Mouse (Mus musculus): ENCODE results near the gene Cuedc2. TPM values are rescaled to one million over a fixed set of nuclear protein-coding genes. Genes with fewer than 3 reads are reported as not detected.

The Cuedc2 gene
- polyA plus RNA-seq, 1 experiment from 2014 or later, result 207 TPM

DNA sequence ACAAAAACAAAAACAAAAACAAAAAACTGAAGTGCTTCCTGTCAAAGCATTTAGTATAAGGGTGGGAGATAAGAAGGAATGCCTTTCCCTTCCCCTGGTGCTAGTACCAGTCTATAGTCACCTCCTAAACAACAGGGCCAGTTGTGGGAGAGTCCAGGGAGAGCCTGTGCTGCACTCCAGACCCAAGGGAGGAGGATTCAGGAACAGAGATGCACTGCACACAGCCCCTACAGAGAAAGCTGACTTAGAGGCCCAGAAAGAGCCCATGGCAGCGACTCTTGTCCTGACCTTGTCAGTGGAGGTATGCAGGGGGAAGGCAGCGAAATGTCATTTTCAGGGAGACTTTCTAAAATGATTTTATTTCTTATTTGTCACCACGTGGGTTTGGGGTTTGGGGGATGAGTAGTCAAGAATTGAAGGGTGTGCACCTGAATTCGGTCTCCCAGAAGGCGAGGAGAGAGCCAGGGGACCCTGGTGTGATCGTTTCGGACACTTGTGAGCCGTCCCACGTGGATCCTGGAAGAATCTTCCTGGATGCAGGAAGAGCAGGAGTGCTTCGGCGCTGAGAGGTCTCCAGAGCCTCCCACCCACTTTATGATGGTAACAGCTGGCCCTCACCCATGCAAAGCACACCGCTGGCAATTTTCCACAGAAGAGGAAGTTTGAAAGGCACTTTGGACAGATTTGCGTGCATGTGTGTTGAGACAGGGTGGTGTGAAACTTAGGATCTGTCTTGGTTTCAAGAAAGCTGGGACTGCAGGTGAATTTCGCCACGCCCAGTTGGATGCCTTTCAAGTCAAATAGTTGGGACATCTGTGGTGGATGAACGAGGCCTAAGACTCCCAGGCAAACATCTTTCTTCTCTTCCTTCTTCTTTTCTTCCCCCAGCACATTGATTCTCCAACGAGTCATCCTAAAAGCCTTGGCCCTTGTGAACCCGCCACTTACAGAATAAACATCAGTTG lies 35.0 kb downstream of the Cuedc2 start:
- no peak for ATAC-seq (ENCODE audit: insufficient number of reproducible peaks, insufficient read depth, low FRiP score, low TSS enrichment)
- H3K4me1 ChIP-seq, result peaks cover 18% of the 10 kb centered on the region
- peak overlapping the region; percentile 98 for H3K4me2 ChIP-seq (replicated peaks)
- peak overlapping the region; percentile 68; the same call in 1 of the 2 replicates for H3K9ac ChIP-seq
- peaks cover 21% of the 10 kb centered on the region for H3K27me3 ChIP-seq
- no peaks in the 10 kb centered on the region for H3K36me3 ChIP-seq
- 55% methylated on average over 18 of the region's 18 CpGs for WGBS
- H3K4me3 ChIP-seq, result peak overlapping the region; percentile 66
- no peaks in the 10 kb centered on the region for H3K9me3 ChIP-seq
- peak overlapping the region; percentile 80; the same call in 1 of the 2 replicates for H3K27ac ChIP-seq

DNA sequence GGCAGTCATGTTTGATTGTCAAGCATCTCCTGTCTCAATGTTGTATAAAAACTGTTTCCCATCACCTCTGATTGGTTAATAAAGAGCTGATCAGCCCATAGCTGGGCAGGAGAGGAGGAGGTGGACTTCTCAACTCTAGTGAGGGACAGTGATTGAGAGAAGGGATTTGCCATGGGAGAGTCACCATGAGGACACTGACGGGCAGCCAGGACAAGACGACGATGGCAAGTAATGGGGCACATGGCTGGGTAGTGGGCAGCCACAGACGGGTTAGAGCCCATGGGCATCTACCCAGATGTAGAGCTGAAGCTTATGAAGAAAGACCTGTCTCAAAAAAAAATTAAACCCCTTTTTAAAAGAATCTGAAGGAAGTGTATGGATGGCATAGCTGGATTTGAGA lies 36.0 kb downstream of the Cuedc2 start:
- H3K9me3 ChIP-seq, result no peaks in the 10 kb centered on the region
- no peak for ATAC-seq (ENCODE audit: insufficient number of reproducible peaks, insufficient read depth, low FRiP score, low TSS enrichment)
- H3K27ac ChIP-seq, result no peak overlapping the region
- no peaks in the 10 kb centered on the region for H3K36me3 ChIP-seq
- H3K4me3 ChIP-seq, result no peak overlapping the region
- 83% methylated on average over 4 of the region's 4 CpGs for WGBS
- H3K4me2 ChIP-seq (replicated peaks), result no peak overlapping the region
- H3K4me1 ChIP-seq, result peaks cover 18% of the 10 kb centered on the region
- H3K27me3 ChIP-seq, result peaks cover 11% of the 10 kb centered on the region
- H3K9ac ChIP-seq, result no peak overlapping the region

DNA sequence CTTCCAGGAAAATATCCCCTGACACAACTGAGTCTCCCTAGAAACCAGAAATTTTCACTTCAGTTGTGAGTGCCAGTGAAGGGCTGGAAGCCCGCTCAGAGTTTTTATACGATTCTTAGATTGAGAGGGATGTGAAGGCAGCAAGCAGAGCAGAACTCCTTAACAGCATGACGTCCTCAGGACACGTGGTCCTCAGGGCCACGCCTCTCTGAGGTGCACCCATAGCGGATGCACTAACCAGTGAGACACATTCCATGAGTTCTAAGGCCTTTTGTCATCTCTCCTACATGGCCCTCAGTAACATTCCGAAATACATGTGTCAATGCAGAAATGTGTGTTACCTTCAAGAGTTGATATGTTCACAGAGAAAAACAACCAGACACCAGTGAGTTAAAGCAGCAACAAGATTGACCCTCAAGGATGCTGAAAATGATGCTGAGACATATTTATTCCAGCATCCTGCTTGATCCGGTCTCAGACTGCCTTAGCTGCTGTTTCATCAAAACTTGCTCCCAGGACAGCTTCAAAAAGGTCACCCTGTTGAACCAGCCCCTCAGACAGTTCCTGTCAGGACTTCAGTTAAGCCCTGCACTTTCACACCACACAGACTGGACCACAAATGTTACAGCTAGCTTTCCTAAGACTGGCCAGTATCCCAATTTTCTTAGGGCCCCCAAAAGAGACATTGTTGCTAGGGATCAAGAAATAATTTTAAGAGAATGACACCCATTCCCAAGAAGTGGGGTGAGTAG lies 38.0 kb downstream of the Cuedc2 start:
- no peak for ATAC-seq (ENCODE audit: insufficient number of reproducible peaks, insufficient read depth, low FRiP score, low TSS enrichment)
- WGBS, result 31% methylated on average over 8 of the region's 8 CpGs
- no peaks in the 10 kb centered on the region for H3K36me3 ChIP-seq

DNA sequence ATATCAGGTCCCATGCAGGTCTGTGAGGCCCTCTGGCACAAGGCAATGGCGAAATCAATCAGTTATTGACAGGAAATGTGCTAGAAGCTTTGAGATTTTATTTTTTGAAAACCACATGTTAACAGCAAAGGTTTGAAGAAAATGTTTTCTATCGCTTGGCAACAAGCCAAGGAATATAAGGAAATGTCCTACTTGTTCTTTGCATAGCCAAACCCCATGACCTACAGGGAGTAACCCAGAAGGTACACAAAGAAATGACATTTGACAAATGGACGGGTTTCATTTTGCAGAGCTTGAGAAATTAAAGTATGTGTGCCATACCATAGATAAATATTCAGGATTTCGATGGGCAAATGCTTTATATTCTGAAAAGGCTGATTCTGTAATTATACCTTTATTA lies 41.6 kb downstream of the Cuedc2 start:
- no peaks in the 10 kb centered on the region for H3K4me1 ChIP-seq
- no peak overlapping the region for H3K4me3 ChIP-seq
- no peak overlapping the region for H3K4me2 ChIP-seq (replicated peaks)
- no peaks in the 10 kb centered on the region for H3K27me3 ChIP-seq
- no peak for ATAC-seq (ENCODE audit: insufficient number of reproducible peaks, insufficient read depth, low FRiP score, low TSS enrichment)
- H3K9ac ChIP-seq, result no peak overlapping the region
- no peak overlapping the region for H3K27ac ChIP-seq
- H3K9me3 ChIP-seq, result no peaks in the 10 kb centered on the region
- WGBS, result 65% methylated on average over 4 of the region's 4 CpGs
- no peaks in the 10 kb centered on the region for H3K36me3 ChIP-seq

More for the DNA sequence above, 38.0 kb downstream of the Cuedc2 start:
- no peak overlapping the region for H3K4me3 ChIP-seq
- peaks cover 10% of the 10 kb centered on the region for H3K4me1 ChIP-seq
- H3K9me3 ChIP-seq, result no peaks in the 10 kb centered on the region
- H3K4me2 ChIP-seq (replicated peaks), result no peak overlapping the region
- H3K9ac ChIP-seq, result no peak overlapping the region
- H3K27me3 ChIP-seq, result no peaks in the 10 kb centered on the region
- no peak overlapping the region for H3K27ac ChIP-seq

DNA sequence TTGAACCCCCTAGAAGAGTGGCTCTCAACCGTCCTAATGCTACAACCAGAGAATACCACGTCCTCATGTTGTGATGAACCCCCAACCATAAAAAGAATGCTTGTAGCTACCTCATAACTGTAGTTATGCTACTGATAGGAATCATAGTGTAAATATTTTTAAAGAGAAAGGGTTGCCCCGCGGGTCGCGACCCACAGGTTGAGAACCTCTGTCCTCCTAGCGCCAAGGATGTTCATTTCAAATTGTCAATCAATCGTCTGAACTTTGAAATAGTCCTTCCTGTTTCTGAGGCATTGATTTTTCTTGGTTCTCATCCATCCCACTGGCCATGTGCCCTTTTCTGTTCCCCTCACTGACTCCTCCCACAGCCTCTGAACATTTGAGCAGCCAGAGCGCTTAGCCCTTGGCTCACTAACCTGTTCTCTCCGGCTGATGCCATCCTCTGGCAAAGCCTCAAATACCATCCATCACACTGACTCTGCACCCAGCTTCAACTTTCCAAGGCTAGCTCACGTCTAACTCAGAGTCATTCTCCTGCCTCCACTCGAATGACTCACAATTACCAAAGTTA lies 47.9 kb downstream of the Cuedc2 start:
- Histone ChIP-seq H3K9me3 (no peaks in the 10 kb centered on the region), H3K36me3 (peaks cover 17% of the 10 kb centered on the region), H3K4me3 (no peak overlapping the region), H3K4me1 (no peaks in the 10 kb centered on the region), H3K27ac (no peak overlapping the region), H3K9ac (no peak overlapping the region), H3K27me3 (no peaks in the 10 kb centered on the region), H3K4me2 (replicated peaks) (no peak overlapping the region)
- 68% methylated on average over 12 of the region's 12 CpGs for WGBS
- ATAC-seq (ENCODE audit: insufficient number of reproducible peaks, insufficient read depth, low FRiP score, low TSS enrichment), result no peak

DNA sequence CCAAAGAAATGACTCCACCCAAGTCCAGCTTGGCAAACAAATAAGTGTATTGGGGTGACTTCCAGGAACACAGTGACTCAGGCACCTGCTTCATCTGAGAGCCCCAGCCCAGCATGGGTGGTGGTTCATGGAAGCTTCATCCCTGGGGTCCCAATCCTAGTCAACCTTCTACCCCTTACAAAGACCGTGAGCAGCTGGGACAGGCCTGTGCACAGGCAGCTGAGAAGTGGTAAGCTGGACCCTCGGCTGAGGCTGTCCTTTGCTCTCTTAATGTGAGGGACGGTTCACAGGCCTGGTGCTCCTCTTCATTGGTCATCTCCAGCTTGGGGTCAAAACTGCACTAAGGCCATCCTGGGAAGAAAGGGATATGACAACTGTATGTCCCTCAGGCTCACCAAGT lies 50.9 kb downstream of the Cuedc2 start:
- 93% methylated on average over 3 of the region's 3 CpGs for WGBS
- no peak overlapping the region for H3K4me2 ChIP-seq (replicated peaks)
- H3K27ac ChIP-seq, result no peak overlapping the region
- H3K9me3 ChIP-seq, result no peaks in the 10 kb centered on the region
- no peaks in the 10 kb centered on the region for H3K4me1 ChIP-seq
- peaks cover 45% of the 10 kb centered on the region for H3K36me3 ChIP-seq
- no peak overlapping the region for H3K4me3 ChIP-seq
- ATAC-seq (ENCODE audit: insufficient number of reproducible peaks, insufficient read depth, low FRiP score, low TSS enrichment), result no peak
- no peaks in the 10 kb centered on the region for H3K27me3 ChIP-seq
- no peak overlapping the region for H3K9ac ChIP-seq

DNA sequence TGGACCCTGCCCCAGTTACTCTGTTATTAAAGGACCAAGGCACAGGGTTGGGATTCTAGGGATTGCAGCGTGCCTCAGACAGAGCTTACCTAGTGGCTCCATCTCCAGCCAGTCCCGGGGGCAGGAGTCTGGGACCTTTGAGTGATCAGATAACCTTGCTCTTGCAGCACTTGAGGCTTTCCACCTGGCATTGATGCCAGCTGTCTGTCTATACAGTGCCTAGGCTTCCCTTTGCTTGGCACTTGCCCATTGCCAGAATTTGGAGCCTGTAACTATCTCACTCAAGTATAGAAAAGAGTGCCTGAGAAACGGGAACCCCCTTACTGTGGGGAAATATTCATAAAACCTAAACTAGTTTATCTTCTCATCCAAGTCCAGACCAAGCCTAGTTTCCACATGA lies 51.6 kb downstream of the Cuedc2 start:
- Histone ChIP-seq H3K27ac (no peak overlapping the region), H3K9ac (no peak overlapping the region), H3K36me3 (peaks cover 51% of the 10 kb centered on the region), H3K4me1 (no peaks in the 10 kb centered on the region), H3K4me2 (replicated peaks) (no peak overlapping the region), H3K27me3 (no peaks in the 10 kb centered on the region), H3K9me3 (no peaks in the 10 kb centered on the region), H3K4me3 (no peak overlapping the region)
- 94% methylated on average over 3 of the region's 3 CpGs for WGBS
- no peak for ATAC-seq (ENCODE audit: insufficient number of reproducible peaks, insufficient read depth, low FRiP score, low TSS enrichment)

DNA sequence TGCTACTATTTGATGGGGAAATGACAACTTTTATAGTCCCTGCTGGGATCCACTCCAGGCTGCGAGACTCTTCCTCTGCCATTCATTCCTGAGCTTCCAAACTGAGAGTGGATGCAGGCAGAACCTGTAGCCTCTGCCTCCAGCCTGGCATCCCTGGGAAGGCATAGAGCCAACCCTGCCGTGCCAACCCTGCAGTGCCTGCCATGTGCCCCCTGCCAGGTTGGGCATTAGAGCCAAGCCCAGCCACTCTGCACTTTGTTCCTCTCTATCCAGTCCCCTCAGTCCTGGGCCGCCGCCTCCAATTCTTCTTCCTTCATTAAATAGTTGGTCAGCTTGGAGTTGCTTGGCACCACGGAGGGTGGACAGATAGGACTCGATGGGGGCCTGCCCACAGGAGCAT lies 52.5 kb downstream of the Cuedc2 start:
- Histone ChIP-seq H3K9ac (no peak overlapping the region), H3K27ac (no peak overlapping the region), H3K27me3 (no peaks in the 10 kb centered on the region), H3K4me1 (no peaks in the 10 kb centered on the region), H3K9me3 (no peaks in the 10 kb centered on the region), H3K4me2 (replicated peaks) (no peak overlapping the region), H3K4me3 (no peak overlapping the region), H3K36me3 (peaks cover 60% of the 10 kb centered on the region)
- WGBS, result 92% methylated on average over 6 of the region's 6 CpGs
- ATAC-seq (ENCODE audit: insufficient number of reproducible peaks, insufficient read depth, low FRiP score, low TSS enrichment), result no peak

DNA sequence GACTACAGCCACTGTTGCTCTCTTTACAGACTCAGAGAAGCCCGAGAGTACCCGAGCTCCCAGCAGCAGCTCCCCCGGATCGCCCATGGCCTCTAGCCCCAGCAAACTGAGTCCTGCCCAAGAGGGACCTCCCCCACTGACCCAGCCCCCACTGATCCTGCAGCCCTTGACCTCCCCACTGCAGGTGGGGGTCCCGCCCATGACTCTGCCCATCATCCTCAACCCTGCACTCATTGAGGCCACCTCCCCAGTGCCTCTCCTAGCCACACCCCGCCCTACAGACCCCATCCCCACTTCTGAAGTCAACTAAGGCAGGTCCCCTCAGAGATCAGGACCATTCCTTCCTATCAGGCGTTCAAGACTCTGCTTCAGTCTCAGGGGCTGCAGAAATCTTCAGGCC lies 52.9 kb downstream of the Cuedc2 start:
- H3K4me2 ChIP-seq (replicated peaks), result no peak overlapping the region
- ATAC-seq (ENCODE audit: insufficient number of reproducible peaks, insufficient read depth, low FRiP score, low TSS enrichment), result no peak
- H3K9ac ChIP-seq, result no peak overlapping the region
- WGBS, result 85% methylated on average over 7 of the region's 7 CpGs
- no peak overlapping the region for H3K4me3 ChIP-seq
- H3K9me3 ChIP-seq, result no peaks in the 10 kb centered on the region
- H3K27me3 ChIP-seq, result no peaks in the 10 kb centered on the region
- H3K4me1 ChIP-seq, result no peaks in the 10 kb centered on the region
- no peak overlapping the region for H3K27ac ChIP-seq
- H3K36me3 ChIP-seq, result peaks cover 64% of the 10 kb centered on the region

DNA sequence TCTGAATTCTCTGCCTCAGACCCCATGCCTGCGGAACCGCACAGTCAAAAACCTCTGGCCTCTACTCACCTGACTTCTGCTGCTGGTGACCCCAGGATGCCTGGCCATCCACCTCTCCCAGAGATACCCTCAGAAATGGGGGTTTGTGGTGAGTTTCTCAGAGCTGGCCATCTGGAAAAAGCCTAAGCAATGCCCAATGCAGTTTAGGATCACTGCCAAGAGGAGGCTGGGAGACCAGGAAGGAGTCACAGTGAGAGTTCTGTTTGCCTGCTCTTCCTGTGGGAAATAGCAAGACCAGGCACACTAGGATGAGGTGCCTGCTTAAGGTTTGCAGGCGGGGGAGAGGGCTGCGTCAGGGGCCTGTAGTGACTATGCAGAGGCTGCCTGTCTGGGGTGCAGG lies 53.8 kb downstream of the Cuedc2 start:
- no peak for ATAC-seq (ENCODE audit: insufficient number of reproducible peaks, insufficient read depth, low FRiP score, low TSS enrichment)
- Histone ChIP-seq H3K4me3 (no peak overlapping the region), H3K27me3 (no peaks in the 10 kb centered on the region), H3K4me1 (no peaks in the 10 kb centered on the region), H3K36me3 (peaks cover 73% of the 10 kb centered on the region), H3K9ac (no peak overlapping the region), H3K9me3 (no peaks in the 10 kb centered on the region), H3K27ac (no peak overlapping the region), H3K4me2 (replicated peaks) (no peak overlapping the region)
- WGBS, result 90% methylated on average over 4 of the region's 4 CpGs

DNA sequence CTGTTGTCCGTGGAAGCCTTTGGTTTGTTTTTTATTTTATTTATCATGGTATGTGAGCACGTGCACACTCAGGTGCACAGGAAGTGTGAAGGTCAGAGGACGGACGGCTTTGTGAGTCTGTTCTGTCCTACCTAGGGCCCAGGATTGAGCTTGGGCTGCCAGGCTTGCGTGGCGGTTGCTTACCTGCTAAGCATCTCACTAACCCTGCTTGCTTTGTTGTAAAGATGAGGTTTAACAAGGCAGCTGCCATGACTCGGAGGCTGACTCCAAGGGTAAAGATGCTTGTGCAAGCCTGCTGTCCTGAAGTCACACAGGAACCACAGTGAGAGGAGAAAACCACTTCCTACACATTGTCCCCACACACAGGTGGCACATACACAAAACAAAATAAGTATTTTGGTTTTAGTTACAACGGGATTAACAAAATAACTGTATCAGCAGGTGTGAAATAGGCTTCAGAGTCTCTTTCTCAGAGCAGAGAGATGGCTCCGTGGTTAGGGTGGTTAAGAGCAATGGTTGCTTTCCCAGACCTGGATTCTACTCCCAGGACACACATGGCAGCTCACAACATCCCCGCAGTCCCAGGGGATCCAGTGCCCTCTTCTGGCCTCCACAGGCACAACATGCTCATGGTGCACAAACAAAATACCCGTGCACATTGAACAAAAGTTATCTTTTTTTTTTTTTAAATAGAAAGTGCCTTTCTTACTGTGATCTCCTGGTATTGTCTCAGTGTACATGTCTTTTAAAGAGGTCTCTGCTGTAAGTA lies 56.2 kb downstream of the Cuedc2 start:
- Histone ChIP-seq H3K4me2 (replicated peaks) (no peak overlapping the region), H3K36me3 (peaks cover 83% of the 10 kb centered on the region), H3K9ac (no peak overlapping the region), H3K4me3 (no peak overlapping the region), H3K9me3 (no peaks in the 10 kb centered on the region), H3K27ac (no peak overlapping the region), H3K27me3 (no peaks in the 10 kb centered on the region), H3K4me1 (no peaks in the 10 kb centered on the region)
- WGBS, result 91% methylated on average over 11 of the region's 11 CpGs
- ATAC-seq (ENCODE audit: insufficient number of reproducible peaks, insufficient read depth, low FRiP score, low TSS enrichment), result no peak
